Mouse (Mus musculus) kidney, adult 8-10 months (tissue): ENCODE data around the gene Neurl4.
"Not testable (repeated sequence)": the region's sequence is repeated elsewhere in the genome, so short reads cannot be mapped to it uniquely, and the experiment has no call there.

ENCODE experiments used
- DNase-seq, 2 experiments: peaks; one replicate each; pipeline ENCODE4 v3.0.0; 2022

Gene Neurl4

DNA sequence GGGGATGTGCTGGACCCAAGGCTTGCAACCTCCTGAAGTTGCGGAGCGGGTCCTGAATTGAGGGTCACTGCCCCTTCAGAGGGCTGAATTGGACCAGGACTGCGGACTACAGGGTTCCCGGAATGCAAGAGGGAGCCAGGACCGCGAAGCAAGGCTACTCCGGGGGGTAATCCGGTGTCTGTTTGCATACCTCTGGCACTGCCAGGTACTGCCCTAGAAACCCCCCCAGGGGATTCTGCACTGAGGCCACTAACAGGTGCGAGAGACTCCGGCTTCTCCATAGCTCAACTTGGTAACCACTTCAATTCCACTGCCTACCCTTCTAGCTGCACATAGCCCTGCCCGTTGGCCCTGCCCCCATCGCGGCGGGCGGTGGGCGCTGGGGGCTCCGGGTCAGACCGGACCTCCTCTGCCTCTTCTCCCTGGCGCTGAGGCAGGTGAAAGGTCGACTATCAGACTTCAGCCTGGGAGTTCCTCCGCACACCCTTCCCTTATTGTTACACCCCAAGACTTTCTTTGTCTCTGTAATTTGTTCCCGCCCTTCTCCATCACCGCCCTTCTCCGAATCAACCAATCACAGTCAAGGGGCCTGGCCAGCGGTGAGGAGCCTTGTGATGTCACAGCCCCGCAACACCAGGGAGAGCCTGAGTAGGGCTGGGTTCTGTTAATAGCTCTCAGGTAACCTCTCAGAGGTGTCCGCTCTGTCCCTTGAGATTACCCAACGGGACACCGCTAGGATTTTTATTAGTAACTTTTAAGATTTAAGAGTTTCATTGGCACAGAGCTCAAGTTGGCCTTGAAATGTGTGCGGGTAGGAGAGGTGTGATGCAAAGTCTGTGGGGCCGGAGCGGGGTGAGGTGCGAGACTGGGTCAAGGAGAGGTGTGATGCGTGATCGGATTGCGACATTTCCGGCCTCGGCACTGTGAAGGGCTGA, at the start of gene Neurl4, which contains the start of gene 2810408A11Rik:
TSS of gene Neurl4 (plus strand) at position 602 of the 935 bp plus-strand sequence.
TSS of gene 2810408A11Rik (minus strand) at position 517 of the 935 bp plus-strand sequence.
- DNase-seq: peak; percentile 93 to 95

DNA sequence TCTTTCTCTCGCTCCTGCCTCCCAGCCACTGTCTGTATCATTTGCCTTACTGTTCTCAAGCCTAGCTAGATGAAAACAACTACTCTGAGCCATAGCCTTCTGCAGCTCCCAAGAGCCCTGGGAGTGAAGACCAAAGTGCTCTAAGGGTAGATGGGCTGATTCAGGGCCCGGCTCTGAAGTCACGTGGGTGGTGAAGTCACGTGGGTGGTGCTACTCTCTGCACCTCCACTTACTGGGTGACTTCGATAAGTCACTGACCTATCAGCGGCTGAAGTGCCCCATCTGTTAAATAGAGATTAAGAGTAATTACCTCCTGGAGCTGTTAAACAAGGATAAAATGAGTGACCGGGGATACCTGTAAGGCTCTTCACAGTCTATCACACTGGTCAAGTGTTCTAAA, 46.9 kb upstream of the Neurl4 start:
- peak in 1 of 2 experiments; percentile 50 for DNase-seq

DNA sequence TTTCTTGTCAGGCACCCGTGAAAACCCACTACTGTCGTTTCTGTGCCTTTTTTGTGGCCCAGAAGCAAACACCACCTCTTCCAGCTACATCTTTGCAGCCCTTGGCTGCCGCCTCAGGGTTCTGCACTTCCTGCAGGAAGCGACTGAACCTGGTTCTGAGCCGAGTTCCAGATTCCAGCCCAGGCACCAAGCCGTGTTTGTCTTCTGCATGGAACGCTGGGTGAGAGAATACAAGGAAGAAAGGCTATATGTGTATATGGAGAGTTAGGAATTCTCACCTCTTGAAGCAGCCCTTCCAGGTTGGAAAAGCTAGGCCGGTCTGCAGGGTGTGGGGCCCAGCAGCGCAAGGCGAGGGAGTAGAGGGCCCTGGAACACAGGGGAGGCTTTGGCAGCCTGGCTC, 46.2 kb upstream of the Neurl4 start:
- DNase-seq: no peak

DNA sequence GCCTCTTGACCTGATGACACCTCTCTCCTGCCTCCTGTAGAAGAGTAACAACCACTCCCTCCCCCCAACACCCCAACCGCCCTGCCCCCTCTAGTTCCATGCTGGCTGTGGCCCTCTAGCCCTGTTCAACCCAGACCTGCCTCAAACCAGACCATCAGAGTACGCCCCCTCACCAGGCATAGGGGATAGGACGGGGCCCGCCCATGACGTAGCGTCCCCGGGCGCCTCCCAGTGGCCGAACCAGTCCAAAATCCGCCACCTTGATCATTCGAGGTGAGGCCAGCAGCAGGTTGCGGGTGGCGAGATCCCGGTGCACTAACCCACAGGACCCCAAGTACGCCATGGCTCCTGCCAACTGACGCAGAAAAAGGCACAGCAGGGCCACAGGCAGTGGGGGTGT, 45.5 kb upstream of the Neurl4 start:
- peak in 1 of 2 experiments; percentile 40 for DNase-seq

DNA sequence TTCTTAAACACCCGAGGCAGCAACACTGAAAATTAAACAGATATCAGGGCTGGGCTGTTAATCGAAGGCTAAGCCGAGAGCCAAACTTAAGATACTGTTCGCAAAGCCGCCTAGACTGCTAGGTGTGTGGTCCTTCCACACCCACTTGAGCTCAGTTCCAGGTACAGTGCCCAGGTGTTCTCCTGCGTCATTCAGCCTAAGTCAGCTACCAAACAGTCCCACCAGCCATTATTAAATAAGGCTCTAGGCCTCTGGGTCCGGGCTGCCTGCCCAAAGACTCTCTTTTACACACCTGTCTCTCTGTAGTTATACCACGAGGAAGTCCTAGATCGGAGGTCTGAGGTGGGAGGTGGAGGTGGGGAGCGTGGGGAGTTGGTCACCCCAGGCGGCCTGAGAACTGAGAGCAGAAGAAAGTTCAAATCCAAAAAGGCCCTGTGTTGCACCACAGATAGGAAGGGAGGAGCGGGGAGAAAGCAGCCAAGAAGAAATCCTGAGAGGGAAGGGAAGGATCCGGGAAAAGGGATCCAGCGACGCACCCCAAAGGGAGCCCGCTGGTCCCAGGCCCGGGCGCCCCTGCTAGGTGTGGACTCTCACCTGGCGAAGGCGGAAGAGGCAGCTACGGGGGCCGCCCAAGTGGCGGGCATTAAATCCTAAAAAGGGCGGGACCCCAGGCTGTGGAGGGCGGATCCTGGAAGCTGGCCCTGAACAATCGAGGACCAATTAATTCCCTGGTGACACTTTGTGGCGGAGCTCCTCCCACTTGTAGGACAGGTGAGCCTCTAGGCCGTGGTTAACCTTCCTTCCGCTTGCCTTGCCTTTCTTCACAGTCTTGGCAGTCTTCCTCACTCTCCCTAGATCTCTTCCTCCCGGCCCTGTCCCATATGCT, 42.5 kb upstream of the Neurl4 start, which contains the start of gene Tnk1:
TSS of gene Tnk1 (minus strand) at position 618 of the 886 bp plus-strand sequence.
- DNase-seq: peak; percentile 62 to 83

DNA sequence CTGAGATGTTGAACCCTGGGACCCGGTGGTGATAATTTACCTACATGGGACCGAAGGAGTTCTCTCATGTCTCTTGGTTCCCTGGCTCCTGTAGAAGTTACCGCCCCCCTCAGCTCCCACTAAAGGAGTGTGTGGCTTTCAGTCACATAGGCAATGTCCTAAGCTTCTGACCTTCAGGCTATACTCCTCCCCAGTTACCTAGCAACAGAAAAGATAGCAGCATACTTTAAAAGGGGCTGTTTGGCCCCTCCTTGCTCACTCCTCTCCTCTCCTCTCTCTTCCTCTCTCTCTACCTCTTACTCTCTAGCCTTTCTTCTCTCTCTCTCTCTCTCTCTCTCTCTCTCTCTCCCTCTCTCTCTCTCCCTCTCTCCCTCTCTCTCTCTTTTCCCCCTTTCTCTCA, 37.1 kb upstream of the Neurl4 start:
- DNase-seq: not testable (repeated sequence)

DNA sequence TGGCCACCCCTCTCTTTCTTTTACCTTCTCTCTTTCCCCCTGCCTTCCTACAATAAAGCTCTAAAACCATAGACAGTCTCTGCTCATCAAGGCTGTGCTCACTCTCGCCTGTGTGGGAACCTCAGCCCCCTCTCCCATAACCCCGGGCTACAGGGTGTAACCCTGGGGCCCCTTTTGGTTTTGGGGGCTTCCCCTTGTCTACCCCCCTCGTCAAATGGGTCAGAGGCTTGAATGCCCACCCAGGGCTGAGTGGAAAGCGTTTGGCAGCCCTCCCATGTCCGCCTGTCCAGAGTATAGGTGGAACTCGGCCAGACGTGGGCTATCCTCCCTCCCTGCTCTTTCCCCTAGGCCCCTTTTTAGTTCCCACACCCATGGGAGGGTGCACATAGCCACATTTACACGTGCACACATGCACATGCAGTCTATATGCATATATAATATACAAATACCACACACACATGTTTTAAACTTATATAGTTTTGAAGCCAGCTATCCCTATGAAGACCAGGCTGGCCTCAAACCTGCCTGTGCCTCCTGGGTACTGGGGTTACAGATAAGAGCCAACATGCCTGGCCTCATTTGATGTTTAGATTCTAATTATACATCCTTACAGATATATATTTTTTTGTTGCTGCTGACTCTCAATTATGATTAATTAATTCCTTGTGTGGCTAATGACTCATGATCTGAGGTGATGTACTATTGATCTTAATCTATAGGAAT, 36.6 kb upstream of the Neurl4 start:
- no peak for DNase-seq

DNA sequence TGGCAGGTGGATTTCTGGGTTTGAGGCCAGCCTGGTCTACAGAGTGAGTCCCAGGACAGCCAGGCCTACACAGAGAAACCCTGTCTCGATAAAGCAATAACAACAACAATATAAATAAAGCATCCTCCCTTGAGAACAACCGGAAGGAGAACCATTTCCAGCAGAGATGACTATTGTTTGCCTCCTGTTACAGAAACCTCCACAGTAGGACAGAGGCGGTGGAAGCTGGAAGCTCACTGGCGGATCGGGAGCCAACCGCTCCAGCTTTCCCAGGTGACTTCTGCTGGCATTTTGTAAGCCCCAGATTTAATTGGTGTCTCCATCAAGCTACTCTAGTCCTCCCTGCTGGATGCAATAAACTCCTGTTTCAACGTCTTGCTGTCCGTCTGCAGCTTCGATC, 35.3 kb upstream of the Neurl4 start:
- DNase-seq: no peak

DNA sequence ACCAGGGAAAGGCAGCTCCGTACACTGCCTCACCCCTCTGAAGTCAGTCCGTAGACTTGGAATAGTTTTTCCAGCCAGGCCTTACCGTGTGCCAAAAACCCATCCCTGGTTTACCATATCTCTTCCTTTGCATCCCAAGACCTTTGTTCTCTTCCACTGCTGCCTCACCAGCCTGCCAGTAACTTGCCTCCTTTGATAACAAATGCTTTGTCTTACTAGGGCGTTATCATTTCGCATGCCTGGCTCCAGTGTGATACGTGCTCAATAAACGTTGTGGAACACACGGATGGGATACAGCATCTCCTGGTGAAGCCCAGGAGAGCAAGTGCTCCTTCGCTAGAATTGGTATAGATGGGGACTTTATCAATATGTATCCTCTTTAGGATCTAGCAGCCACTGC, 33.5 kb upstream of the Neurl4 start:
- no peak for DNase-seq

DNA sequence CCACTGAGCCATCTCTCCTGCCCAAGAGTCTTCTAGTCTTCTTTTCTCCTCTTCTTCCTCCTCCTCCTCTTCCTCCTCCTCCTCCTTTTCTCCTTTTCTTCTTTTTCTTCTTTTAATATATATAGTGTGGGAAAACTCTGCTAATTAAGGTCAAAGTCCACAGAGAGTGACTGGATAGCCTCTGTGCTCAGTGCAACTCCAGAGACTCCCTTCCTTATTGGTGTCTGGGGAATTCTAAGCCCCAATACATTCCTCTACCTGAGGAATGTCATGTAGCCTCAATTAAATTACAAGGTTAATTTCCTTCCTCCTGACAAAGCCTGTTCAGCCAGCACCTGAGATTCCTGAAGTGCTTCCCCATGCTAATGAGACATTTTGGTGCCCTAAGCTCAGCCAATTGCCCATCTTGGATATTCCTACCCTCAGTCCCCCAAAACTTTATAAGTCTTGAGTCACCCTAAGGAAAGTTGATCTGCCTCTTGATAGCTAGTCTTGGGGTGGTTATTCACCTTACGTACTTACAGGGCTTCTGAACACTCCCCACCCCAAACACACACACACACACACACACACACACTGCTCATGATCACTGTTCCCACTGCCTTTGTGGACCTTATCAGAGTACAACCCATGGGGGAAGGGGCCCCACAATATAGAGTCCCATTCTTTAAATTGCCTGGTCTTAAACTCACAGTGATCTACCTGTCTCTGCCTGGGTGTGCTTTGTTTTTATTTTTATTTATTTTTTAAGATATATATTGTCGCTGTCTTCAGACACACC, 30.4 kb upstream of the Neurl4 start:
- no peak for DNase-seq

DNA sequence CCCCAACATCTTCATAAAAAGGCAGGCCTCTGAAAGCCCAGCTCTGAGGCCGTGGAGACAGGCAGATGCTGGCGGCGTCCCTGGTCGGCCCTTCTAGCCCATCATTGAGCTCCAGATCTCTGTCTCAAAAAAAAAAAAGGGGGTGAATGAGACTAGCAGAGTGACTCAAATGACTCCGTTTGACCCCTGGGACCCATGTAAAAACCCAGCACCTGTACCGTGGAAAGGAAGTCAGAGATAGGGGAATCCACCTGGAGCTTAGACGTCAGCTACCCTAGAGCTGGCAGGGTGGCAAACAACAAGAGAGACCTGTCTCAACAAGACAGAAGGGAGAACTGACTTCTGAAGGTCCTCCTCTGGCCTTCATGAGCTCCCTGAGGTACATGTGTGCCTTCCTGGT, 29.1 kb upstream of the Neurl4 start:
- DNase-seq: no peak

DNA sequence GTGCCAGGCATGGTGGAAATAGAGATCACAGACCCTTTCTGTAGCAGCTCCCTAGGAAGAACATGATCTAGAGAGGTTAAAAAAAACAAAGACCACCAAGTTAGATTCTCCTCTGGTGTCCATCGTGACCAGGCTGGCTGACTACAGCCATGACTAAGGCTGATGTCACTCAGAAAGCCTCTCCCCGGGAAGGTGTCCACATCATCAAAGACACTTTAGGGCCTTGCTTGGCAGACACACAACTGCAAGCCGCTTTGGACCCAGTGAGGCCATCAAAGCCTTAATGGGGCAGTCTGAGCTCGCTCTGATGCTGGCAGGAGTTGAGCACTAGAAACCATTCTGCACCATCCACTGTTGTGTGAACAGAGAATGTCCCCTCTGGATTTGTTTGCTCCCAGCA, 28.4 kb upstream of the Neurl4 start:
- DNase-seq: no peak

DNA sequence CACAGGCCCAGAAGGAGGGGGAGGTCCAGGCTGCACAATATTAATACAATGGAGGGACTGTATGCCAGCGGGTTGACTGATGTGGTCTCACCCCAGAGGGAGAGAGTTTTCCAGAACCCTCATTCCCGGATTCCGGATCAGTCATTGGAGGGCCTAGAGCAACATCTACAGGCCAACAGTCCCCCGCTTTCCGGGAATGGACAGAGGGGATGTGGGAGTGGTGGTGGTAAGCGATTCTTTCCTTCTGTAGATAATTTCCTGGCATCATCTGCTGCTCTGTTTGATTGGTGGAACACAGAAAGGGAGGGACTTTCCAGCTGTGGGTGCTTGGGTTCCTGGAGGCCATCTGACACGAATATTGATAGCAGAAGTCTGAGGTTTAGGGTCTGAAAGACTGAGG, 24.7 kb upstream of the Neurl4 start:
- peak in 1 of 2 experiments; percentile 35 for DNase-seq

DNA sequence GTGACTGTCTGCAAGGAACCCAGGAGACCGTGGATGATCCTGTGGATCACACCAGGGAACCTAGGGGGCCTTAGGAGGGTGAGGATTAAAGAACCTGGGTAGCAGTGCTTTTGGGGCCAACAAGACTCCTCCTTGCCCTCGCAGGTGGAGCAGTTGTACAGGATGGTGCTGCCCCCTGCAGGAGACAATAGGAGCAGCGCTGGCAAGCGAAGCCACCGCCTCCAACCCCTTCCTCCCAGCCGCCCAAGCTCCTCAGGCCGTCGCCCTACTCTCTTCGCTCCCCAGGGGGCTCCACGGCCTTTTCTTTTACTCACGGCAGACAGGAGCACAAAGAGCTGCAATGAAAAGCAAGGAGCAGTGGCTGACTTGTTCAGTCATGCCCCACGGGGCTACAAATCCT, 24.0 kb upstream of the Neurl4 start:
- peak; percentile 71 to 86 for DNase-seq

DNA sequence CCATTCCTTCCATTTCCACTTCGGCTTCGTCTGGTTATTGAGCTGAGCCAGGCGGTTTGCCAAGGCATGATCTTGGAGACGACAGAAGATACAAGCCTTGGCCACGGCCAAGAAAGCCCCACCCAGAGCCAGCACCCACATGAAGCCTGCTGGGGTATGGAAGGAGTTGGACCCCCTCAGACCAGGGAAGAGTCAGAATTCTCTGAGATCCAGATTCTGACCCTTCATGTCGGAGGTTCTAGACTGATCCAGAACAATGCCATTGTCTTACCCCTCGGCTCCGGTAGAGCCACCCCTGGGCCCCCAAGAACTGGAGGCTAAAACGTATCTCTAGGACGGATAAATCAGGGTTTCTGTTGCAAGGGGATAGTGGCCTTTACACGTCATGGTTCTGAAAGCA, 23.0 kb upstream of the Neurl4 start, which contains the start of gene Tmem95:
TSS of gene Tmem95 (minus strand) at position 141 of the 400 bp plus-strand sequence.
- no peak for DNase-seq

DNA sequence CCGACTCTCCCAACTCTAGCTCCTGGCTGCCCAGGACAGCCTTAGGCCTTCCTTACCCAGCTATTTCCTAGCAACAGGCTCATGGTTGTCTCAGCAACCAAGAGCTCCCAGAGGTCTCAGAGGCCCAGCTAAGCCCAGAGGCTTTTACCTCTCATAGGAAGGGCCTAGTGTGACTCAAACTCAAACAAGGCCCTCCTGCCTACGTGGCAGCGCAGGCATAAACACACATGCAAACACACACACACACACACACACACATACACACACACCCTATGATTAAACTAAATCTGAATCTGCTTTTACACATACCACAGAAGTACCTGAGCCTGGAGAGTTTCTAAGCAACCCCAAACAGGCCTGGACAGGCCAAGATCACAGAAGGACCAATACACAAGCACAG, 22.5 kb upstream of the Neurl4 start:
- DNase-seq: no peak

DNA sequence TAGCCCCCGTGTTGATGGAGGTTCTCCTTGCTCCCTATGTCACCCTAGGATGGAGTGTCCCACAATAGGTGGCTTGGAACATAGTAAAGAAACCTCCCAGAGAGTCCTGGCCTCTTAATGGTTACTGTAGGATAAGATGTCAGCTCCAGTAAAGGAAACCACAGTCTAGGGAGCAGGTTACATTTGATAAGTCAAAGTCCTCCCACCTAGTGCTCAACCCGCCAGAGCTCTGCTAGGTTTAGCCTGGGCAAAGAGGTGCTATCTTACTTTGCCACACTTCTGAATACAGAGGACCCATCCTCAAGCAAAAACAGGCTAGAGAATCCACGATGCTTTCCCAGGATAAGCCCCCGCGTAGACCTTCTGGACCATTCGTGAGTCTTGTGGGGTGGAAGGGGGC, 21.9 kb upstream of the Neurl4 start:
- DNase-seq: no peak

DNA sequence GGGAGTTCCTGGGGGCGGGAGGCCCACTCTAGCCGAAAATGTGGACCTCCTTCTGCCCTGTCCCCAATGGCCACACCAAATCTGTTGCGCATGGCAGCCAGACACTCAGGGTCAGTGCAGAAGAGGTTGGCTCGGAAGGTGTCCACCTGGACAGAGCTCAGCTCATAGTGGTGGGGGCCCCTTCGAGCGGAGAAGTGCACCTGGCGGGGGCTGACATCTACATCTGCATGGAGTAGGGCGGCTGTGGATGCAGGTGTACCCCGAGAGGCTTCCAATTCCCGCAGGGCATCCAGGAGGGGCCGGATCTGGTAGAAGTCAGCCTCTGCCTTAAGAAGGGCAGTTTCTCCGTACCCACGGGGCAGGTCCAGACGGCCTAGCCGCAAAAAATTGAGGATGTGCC, 21.2 kb upstream of the Neurl4 start:
- DNase-seq: no peak

DNA sequence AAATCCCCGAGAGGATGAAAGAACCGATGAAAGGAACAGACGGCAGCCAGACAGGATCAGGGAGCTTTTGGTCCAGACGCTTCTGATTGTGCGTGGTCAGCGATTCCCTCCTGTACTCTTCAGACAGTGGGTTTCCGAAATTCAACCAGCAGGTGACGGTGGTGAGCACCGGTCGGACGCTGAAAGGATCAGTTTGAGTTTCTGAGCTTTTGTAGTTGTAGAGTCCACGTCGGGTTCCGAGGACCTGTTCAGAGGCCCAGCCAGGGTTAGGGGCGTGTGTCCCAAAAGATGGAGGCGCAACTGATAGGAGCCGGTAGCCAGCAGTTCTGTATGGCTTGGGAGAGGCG, 20.4 kb upstream of the Neurl4 start:
- peak; percentile 77 to 86 for DNase-seq

DNA sequence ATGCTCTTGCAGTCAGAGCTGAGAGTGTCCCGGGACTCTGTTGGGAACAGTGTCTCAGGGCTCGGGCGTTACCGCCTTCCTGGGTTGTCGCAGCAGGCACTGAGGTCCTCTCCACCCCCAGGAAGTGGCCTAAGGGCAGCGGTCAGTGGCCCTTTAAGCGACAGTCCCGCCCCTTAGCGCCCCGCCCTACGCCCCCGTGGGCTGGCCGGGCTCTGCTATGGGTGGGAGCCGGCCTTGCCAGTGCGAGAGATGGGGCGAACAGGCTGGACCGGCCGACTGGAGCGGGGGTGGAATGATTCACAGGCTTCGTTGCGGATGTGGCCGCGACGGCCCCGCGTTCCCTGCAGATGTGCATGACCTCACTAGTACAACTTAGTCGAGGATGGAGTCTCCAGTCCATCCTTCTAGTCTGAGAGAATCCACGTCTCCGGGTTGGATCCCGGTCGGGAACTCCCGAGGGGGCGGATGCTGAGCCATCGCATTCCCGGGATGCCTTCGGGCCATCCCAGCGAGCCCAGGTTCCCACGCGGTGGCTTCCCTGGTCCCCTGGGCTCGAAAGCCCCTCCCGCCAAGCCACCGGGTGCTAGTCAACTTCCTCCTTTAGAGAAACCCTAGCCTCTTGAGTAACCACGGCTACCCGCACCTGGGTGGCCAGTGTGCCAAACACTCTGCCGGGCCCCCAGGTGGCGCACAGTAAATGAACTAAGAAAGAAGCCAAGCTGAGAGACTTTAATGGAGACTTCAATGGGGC, 19.8 kb upstream of the Neurl4 start, which contains the start of gene Kctd11:
TSS of gene Kctd11 (minus strand) at position 554 of the 751 bp plus-strand sequence.
- DNase-seq: peak; percentile 90 to 92
